Mouse (Mus musculus): ENCODE data around the gene Adprhl1.

Adprhl1 gene

DNA sequence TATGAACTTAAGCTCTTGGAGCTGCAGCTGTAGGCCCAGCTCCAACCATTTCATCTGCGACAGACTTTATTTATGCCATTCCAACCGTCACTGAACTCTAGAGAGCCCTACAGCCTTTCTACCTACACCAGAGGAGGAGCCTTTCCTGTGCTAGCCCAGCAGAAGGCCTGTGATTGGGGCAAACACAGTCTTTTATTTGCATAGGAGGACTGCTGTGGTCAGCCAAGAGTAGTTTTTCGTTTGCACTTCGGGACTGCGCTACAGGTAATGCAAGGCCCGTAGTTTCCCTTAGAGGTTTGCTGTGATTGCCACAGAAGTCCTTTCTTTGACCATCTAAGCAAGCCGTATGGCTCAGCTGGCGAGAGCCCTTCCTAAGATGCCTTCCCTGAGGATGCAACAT, 37.6 kb downstream of the Adprhl1 start:
- Histone ChIP-seq H3K27me3 (ENCODE audit: control insufficient read depth, insufficient read depth, low read length, poor library complexity, severe bottlenecking) (no peaks in the 10 kb centered on the region), H3K36me3 (ENCODE audit: control insufficient read depth, insufficient read depth, low read length, poor library complexity, severe bottlenecking) (no peaks in the 10 kb centered on the region)
- DNase-seq (ENCODE audit: low read depth, low spot score): no peak

DNA sequence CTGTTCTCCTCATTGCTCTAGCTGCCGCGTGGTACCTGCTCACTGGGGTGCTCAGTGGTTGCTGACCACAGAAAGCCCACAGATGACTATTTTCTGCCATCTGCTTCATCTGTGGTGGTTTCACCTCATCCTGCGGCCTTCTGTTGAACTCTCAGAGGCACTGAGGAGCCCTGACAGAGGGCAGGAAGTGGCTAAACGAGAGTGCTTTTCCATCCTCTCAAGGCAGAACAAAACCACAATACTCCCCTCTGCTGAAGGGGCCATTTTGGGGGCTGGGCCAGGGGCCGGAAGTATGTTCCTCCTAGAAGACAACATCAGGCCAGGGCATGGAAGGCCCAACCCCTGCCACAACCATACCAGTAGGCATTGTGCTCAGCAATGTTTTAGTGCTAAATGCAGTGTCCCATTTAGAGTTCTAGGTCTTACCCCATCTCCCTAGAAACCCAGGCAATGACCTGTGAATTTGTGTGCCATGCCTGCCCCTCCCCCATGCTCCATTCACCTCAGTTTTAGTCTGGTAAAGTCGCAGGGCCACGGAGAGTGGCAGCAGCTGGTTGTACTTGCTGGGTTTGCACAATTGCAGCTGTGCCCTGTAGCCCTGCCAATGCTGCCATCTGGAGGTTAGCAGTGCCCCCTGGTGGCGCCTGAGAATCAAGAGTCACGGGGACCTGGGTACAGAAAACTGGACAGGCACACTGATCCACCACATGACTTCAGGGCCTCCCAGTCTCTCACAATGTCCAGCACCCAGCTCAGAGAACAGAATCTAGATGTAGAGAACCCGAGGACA, 40.3 kb downstream of the Adprhl1 start:
- peak; percentile 80 for DNase-seq (ENCODE audit: low read depth, low spot score)
- Histone ChIP-seq H3K36me3 (ENCODE audit: control insufficient read depth, insufficient read depth, low read length, poor library complexity, severe bottlenecking) (no peaks in the 10 kb centered on the region), H3K27me3 (ENCODE audit: control insufficient read depth, insufficient read depth, low read length, poor library complexity, severe bottlenecking) (no peaks in the 10 kb centered on the region)

DNA sequence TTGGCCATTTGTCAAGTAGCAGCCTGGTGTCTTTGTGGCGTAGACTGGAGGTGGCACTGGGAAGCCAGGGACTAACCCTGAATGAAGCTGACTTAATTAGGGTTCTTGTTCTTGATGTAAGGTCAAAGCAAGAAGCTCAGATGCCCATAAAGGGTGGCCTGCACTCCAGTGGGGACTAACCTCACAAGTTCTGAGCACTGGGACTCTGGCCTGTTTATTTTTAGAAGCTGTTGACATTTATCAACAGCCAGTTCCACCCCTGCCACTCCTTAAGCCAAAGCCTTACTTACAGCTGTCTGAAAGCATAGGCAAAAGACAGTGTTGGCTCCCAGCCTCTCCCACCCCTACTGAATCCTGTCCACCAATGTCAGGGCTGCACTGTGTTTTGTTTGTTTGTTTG, 44.2 kb downstream of the Adprhl1 start:
- Histone ChIP-seq H3K27me3 (ENCODE audit: control insufficient read depth, insufficient read depth, low read length, poor library complexity, severe bottlenecking) (no peaks in the 10 kb centered on the region), H3K36me3 (ENCODE audit: control insufficient read depth, insufficient read depth, low read length, poor library complexity, severe bottlenecking) (no peaks in the 10 kb centered on the region)
- DNase-seq (ENCODE audit: low read depth, low spot score): no peak

DNA sequence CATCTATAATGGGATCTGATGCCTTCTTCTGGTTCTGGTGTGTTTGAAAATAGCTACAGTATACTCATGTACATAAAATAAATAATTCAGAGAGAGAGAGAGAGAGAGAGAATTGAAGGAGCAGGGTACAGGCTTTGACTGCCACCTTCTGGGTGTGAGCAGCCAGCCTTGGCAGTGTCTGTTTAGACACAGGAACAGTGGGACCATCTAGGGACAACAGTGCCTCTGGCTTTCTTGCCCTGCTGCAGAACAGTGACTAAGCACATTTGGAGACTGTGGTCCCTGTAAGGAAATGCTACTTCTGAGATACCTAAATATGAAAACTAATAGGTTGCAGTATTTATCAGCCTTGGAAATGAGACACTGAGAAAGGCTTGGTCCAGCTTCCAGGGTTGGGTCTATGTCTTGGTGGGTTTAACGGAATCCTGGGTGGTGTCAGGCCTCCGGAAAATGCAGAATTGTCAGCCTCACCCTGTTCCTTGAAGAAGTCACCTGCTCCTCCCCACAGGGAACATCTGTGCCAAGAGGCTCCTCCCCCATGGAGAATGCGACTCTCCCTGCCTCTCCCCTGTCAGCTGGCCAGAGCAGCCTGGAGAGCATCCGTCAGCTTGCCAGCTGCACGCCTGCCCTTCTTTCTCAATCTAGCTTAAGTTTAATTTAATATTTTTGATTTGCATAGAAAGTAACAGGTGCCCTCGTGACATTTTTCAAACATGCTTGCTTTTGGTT, 45.2 kb downstream of the Adprhl1 start:
- no peaks in the 10 kb centered on the region for H3K27me3 ChIP-seq (ENCODE audit: control insufficient read depth, insufficient read depth, low read length, poor library complexity, severe bottlenecking)
- no peak for DNase-seq (ENCODE audit: low read depth, low spot score)
- H3K36me3 ChIP-seq (ENCODE audit: control insufficient read depth, insufficient read depth, low read length, poor library complexity, severe bottlenecking): no peaks in the 10 kb centered on the region

DNA sequence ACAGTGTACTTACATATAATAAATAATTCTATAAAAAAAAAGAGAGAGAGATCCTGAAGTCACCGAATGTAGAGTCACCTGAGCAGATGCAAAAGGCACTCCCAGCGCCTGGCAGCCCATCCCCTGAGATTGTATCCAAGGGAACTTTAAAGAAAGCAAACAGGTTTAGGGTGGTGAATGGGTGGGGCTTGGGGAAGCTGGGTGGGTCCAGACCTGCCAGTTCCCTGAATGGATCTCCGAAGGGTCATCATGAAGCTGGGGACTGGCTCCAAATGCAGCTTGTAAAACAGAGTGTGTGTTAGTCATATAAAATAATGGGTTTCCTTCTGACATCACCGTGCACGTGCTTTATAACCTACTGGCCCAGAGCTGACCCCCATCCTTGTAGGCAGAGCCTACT, 47.7 kb downstream of the Adprhl1 start:
- Histone ChIP-seq H3K27me3 (ENCODE audit: control insufficient read depth, insufficient read depth, low read length, poor library complexity, severe bottlenecking) (no peaks in the 10 kb centered on the region), H3K36me3 (ENCODE audit: control insufficient read depth, insufficient read depth, low read length, poor library complexity, severe bottlenecking) (no peaks in the 10 kb centered on the region)
- no peak for DNase-seq (ENCODE audit: low read depth, low spot score)

DNA sequence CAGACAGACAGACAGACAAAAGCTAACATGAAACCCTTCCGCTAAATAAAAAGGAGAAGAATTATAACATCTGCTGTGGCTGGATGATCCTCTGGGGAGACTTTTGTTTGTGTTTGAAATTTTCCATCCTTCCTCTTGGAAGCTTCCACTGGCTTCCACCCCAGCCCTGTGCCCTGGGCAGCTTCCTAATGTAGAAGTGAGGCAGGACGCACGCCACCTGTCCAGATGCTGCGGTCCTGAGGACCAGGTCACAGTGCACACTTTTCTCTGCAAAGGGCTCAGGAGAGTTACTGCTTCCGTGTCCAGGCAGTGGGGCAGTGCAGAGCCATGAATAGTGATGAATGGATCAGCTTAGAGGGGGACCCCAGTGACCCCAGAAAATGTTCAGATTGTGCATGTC, 48.7 kb downstream of the Adprhl1 start:
- H3K27me3 ChIP-seq (ENCODE audit: control insufficient read depth, insufficient read depth, low read length, poor library complexity, severe bottlenecking): no peaks in the 10 kb centered on the region
- no peak for DNase-seq (ENCODE audit: low read depth, low spot score)

GRCm38 (mm10) chr8:13204371-13205140, 49.4 kb downstream of the Adprhl1 start:
- Histone ChIP-seq H3K36me3 (ENCODE audit: control insufficient read depth, insufficient read depth, low read length, poor library complexity, severe bottlenecking) (no peaks in the 10 kb centered on the region), H3K27me3 (ENCODE audit: control insufficient read depth, insufficient read depth, low read length, poor library complexity, severe bottlenecking) (no peaks in the 10 kb centered on the region)
- DNase-seq (ENCODE audit: low read depth, low spot score): no peak

More for the DNA sequence above, 48.7 kb downstream of the Adprhl1 start:
- no peaks in the 10 kb centered on the region for H3K36me3 ChIP-seq (ENCODE audit: control insufficient read depth, insufficient read depth, low read length, poor library complexity, severe bottlenecking)

DNA sequence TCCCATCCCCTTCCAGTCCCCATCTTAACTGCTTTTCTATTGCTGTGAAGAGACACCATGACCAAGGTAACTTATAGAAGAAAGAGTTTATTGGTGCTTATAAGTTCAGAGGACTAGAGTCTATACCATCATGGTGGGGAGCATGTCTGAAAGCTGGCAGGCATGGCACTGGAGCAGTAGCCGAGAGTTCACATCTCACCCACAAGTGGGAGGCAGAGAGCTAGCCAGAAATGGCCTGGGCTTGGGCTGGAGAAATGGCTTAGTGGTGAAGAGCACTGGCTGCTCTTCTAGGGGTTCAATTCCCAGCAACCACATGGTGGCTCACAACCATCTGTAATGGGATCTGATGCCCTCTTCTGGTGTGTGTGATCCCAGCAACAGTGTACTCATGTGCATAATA, 50.5 kb downstream of the Adprhl1 start:
- no peak for DNase-seq (ENCODE audit: low read depth, low spot score)
- H3K27me3 ChIP-seq (ENCODE audit: control insufficient read depth, insufficient read depth, low read length, poor library complexity, severe bottlenecking): no peaks in the 10 kb centered on the region
- H3K36me3 ChIP-seq (ENCODE audit: control insufficient read depth, insufficient read depth, low read length, poor library complexity, severe bottlenecking): no peaks in the 10 kb centered on the region

DNA sequence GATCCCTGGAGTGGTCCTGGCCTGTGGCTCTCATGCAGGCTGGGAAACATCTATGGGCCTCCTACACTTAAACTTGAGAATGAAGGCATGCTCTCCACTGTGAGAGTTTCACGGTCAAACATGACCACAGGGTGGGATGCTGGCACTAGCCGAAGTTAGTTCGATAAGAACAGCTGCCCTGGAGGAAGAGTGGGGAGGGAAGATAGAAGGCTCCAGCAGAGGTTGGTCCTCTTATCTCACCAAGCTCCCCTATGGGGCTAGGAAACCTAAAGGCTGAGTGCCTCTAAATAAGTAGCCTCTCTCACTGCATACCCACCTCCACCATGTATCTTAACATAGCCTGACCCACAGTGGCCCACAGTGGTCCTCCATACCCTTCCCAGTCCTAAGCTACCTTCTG, 51.2 kb downstream of the Adprhl1 start:
- no peak for DNase-seq (ENCODE audit: low read depth, low spot score)
- no peaks in the 10 kb centered on the region for H3K27me3 ChIP-seq (ENCODE audit: control insufficient read depth, insufficient read depth, low read length, poor library complexity, severe bottlenecking)

DNA sequence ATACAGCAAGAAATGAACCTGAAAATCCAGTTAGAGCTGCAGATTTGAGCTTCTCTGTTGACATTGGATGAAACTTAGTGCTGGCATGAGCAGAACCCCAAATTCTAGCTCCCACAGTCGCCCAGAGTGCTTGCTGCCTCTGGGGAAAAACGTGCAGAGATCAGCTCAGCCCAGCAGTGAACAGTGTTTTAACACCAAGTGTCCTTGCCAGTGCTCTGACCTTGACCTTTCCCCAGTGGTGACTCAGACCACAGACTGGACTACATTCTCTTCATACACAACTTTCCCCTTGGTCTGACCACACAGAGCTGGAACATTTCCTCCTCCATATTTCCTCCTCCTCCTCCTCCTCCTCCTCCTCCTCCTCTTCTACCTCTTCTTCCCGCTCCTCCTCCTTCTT, 51.9 kb downstream of the Adprhl1 start:
- no peaks in the 10 kb centered on the region for H3K36me3 ChIP-seq (ENCODE audit: control insufficient read depth, insufficient read depth, low read length, poor library complexity, severe bottlenecking)
- H3K27me3 ChIP-seq (ENCODE audit: control insufficient read depth, insufficient read depth, low read length, poor library complexity, severe bottlenecking): no peaks in the 10 kb centered on the region
- DNase-seq (ENCODE audit: low read depth, low spot score): no peak

More for the DNA sequence above, 51.2 kb downstream of the Adprhl1 start:
- H3K36me3 ChIP-seq (ENCODE audit: control insufficient read depth, insufficient read depth, low read length, poor library complexity, severe bottlenecking): no peaks in the 10 kb centered on the region

DNA sequence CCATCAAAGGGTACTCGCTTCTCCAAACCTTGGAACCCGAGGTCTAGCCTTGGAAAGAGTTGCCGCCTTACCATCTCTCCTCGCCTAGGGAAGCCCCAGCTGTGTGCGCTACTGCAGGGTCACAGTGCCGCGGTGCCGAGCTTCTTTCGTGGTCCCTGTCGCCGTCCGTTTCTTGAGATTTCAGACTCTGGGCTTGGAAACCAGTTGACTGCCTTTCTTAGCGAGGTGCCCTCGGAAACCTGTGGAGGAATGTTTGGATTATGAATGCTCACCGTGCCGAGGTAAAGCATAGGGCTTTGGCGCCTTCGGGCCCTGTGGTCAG, 53.0 kb downstream of the Adprhl1 start:
- no peaks in the 10 kb centered on the region for H3K27me3 ChIP-seq (ENCODE audit: control insufficient read depth, insufficient read depth, low read length, poor library complexity, severe bottlenecking)
- DNase-seq (ENCODE audit: low read depth, low spot score): no peak
- H3K36me3 ChIP-seq (ENCODE audit: control insufficient read depth, insufficient read depth, low read length, poor library complexity, severe bottlenecking): no peaks in the 10 kb centered on the region

GRCm38 (mm10) chr8:13200301-13201012, 53.5 kb downstream of the Adprhl1 start, which contains the start of gene Grtp1:
Gene Grtp1, minus strand, starts transcription at chr8:13200620.
- no peaks in the 10 kb centered on the region for H3K36me3 ChIP-seq (ENCODE audit: control insufficient read depth, insufficient read depth, low read length, poor library complexity, severe bottlenecking)
- no peak for DNase-seq (ENCODE audit: low read depth, low spot score)
- H3K27me3 ChIP-seq (ENCODE audit: control insufficient read depth, insufficient read depth, low read length, poor library complexity, severe bottlenecking): no peaks in the 10 kb centered on the region

GRCm38 (mm10) chr8:13199385-13200061, 54.4 kb downstream of the Adprhl1 start:
- no peaks in the 10 kb centered on the region for H3K36me3 ChIP-seq (ENCODE audit: control insufficient read depth, insufficient read depth, low read length, poor library complexity, severe bottlenecking)
- H3K27me3 ChIP-seq (ENCODE audit: control insufficient read depth, insufficient read depth, low read length, poor library complexity, severe bottlenecking): no peaks in the 10 kb centered on the region
- DNase-seq (ENCODE audit: low read depth, low spot score): no peak

DNA sequence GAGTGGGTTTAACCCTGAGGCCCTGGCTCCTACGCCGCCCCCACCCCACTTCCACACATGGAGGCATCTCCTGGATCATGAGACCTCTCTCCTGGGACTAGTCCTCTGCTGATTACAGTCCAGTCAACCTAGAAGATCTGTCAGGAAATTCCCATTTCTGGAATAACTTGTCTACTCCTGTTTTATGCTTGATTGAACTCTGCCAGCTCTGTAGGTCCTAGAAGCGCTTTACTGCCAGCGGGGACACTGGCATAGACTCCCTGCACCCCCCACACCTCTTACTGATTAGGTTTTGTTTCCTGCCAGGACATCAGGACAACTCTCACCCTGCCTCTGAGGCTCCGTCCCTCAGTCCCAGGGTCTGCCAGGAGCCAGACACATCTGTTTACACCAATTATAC, 56.5 kb downstream of the Adprhl1 start:
- Histone ChIP-seq H3K36me3 (ENCODE audit: control insufficient read depth, insufficient read depth, low read length, poor library complexity, severe bottlenecking) (no peaks in the 10 kb centered on the region), H3K27me3 (ENCODE audit: control insufficient read depth, insufficient read depth, low read length, poor library complexity, severe bottlenecking) (no peaks in the 10 kb centered on the region)
- DNase-seq (ENCODE audit: low read depth, low spot score): no peak
